Mouse (Mus musculus) hindlimb bud, embryonic 11.5 days (tissue): ENCODE data around the gene Raf1.
"Not testable (repeated sequence)": the region's sequence is repeated elsewhere in the genome, so short reads cannot be mapped to it uniquely, and the experiment has no call there.

Experiments
- DNase-seq: peaks from one replicate; pipeline ENCODE4 v3.0.0-alpha.2; 2012; ENCODE audit warnings: low read depth, low spot score; ENCODE audit errors: extremely low spot score

Gene Raf1

GRCm38 (mm10) chr6:115684851-115685646 is 8.6 kb upstream of the Raf1 start:
- no peak for DNase-seq

GRCm38 (mm10) chr6:115684271-115684670 is 7.8 kb upstream of the Raf1 start:
- DNase-seq = no peak

- no peak for DNase-seq
Measured at GRCm38 (mm10) chr6:115681066-115681465, 4.6 kb upstream of the Raf1 start.

- DNase-seq = no peak
Measured at GRCm38 (mm10) chr6:115678012-115678411, 1.6 kb upstream of the Raf1 start.

GRCm38 (mm10) chr6:115677441-115677840 is 1.0 kb upstream of the Raf1 start:
- no peak for DNase-seq

- no peak for DNase-seq
Measured at GRCm38 (mm10) chr6:115675508-115676336, 713 bp downstream of the Raf1 start.

- no peak for DNase-seq
Measured at GRCm38 (mm10) chr6:115675166-115675507, 1.3 kb downstream of the Raf1 start.

- DNase-seq = no peak
Measured at GRCm38 (mm10) chr6:115674316-115674715, 2.1 kb downstream of the Raf1 start.

- DNase-seq = no peak
Measured at GRCm38 (mm10) chr6:115672700-115673099, 3.7 kb downstream of the Raf1 start.

GRCm38 (mm10) chr6:115666641-115667040 is 9.8 kb downstream of the Raf1 start:
- no peak for DNase-seq

- no peak for DNase-seq
Measured at GRCm38 (mm10) chr6:115664268-115664667, 12.2 kb downstream of the Raf1 start.

- DNase-seq = no peak
Measured at GRCm38 (mm10) chr6:115658802-115659201, 17.6 kb downstream of the Raf1 start.

- DNase-seq = no peak
Measured at GRCm38 (mm10) chr6:115653939-115654338, 22.5 kb downstream of the Raf1 start.

- DNase-seq = no peak
Measured at GRCm38 (mm10) chr6:115651719-115652118, 24.7 kb downstream of the Raf1 start.

GRCm38 (mm10) chr6:115650476-115651427 is 25.7 kb downstream of the Raf1 start:
- DNase-seq = no peak

GRCm38 (mm10) chr6:115649792-115650365 is 26.6 kb downstream of the Raf1 start:
- no peak for DNase-seq

- no peak for DNase-seq
Measured at GRCm38 (mm10) chr6:115643315-115643714, 33.1 kb downstream of the Raf1 start.

GRCm38 (mm10) chr6:115638188-115638587 is 38.2 kb downstream of the Raf1 start:
- not testable (repeated sequence) for DNase-seq

- no peak for DNase-seq
Measured at GRCm38 (mm10) chr6:115634015-115634414, 42.4 kb downstream of the Raf1 start.

- DNase-seq = no peak
Measured at GRCm38 (mm10) chr6:115631056-115631795, 45.2 kb downstream of the Raf1 start.
